Mouse (Mus musculus): ENCODE data around the gene Zfp60.
"Not testable (repeated sequence)": the region's sequence is repeated elsewhere in the genome, so short reads cannot be mapped to it uniquely, and the experiment has no call there.

Zfp60 gene

GRCm38 (mm10) chr7:27793865-27794264 lies 62.7 kb downstream of the Zfp60 start:
- DNase-seq (ENCODE audit: low spot score in 2 of 2): not testable (repeated sequence)

DNA sequence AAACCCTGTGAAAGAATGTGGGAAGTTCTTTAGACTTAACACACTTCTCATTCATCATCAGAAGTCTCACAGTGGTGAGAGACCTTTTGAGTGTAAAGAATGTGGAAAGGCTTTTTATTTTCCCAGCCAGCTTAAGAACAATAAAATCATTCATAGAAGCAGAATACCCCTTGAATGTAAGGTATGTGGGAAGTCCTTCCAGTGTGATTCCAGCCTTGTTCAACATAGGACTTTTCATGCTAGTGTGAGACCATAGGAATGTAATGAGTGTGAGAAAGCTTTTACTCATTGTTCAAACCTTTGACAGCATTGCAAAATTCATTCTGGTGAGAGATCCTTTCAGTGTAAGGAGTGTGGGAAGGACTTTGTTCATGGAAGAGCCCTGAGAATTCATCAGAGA lies 63.4 kb downstream of the Zfp60 start:
- DNase-seq (ENCODE audit: low spot score in 2 of 2): no peak

DNA sequence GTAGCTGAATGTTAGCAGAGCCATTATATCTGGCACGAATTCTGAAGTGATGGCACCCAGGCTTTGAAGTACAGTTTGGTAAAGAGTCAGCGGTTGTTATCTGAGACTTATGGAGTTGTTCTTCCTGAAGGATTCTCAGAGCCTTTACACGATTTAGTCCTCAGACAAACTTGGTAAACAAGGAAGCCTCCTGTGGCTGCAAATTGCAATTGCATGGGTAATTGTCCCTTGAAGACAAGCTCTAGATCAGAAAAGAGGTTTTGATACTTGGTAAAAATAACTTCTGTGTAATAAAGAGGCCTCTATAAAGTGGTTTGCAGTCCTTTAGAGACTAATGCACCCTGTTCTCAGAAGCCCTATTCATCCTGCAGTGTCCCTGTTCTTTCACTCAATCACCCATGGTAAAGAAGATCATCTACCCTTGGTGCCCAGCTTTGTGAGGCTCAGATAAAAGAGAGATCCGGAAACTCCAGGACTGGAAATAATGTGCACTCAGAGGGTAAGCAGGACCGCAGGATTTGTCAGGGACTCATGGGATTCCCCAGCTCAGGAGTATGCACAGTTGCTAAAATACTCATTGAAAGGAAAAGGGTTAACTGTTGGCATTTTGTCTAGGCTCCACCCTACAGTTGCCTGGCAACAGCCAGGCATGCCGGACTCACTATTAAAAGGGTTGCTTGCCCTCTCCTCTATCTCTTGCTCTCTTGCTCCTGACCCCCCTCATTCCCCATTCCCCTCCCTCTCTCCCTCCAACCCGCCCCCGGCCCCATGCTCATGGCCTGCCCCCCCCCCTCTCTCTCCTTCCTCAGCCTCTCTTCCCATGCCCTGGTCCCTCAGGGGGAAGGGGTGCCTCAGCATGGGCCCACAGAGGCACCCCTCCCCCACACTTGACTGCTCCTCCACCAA lies 67.0 kb downstream of the Zfp60 start:
- DNase-seq (ENCODE audit: low spot score in 2 of 2): no peak

- no peak for DNase-seq (ENCODE audit: low spot score in 2 of 2)
Measured at GRCm38 (mm10) chr7:27801137-27801536, 69.9 kb downstream of the Zfp60 start.

DNA sequence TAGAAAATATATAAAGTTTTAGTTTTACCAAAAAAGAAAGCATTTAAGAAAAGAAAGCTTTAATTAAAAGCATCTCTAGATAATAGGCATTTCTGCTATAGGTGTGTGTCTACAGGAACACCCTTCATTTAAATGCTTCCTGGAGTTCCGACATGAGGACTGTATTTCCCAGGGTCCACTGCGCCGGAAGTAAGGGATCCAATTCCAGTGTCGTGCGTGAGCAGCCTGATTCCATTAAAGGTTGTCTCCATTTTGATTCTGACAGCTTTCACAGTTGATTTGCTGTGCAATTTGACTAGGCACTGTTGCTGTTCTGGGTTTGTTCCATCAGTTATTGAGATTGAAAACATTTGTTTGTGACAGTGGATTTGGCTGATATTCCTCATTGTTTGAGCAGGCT lies 71.8 kb downstream of the Zfp60 start:
- DNase-seq (ENCODE audit: low spot score in 2 of 2): no peak
